Mouse (Mus musculus): ENCODE results near the gene Ptpn11.

Ptpn11 gene

GRCm38 (mm10) chr5:121124208-121125185, 66.7 kb downstream of the Ptpn11 start:
- DNase-seq (ENCODE audit: low spot score): no peak

GRCm38 (mm10) chr5:121123399-121123798, 67.8 kb downstream of the Ptpn11 start:
- DNase-seq (ENCODE audit: low spot score): no peak

- DNase-seq (ENCODE audit: low spot score): no peak
These were observed 68.6 kb downstream of the Ptpn11 start for GRCm38 (mm10) chr5:121122577-121122976.

GRCm38 (mm10) chr5:121122036-121122435, 69.2 kb downstream of the Ptpn11 start:
- DNase-seq (ENCODE audit: low spot score): no peak

GRCm38 (mm10) chr5:121119331-121120034, 71.7 kb downstream of the Ptpn11 start:
- DNase-seq (ENCODE audit: low spot score): no peak

DNA sequence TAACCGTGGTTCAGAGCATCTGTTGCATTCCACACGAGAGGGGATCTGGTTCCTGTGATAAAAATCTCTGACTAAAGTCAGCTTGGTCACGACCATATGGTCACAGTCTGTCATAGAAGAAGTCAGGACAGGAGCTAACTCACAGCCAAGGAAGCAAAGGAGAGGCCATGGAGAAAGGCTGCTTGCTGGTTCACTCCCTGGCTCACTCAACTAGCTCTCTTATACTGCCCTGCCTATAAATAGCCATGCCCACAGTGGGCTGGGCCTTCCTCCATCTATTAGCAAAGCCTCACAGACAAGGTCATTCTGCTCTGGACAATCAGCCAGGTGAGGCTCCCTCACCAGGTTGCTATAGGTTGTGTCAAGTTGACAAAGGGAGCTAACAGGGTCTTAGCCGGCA, 72.9 kb downstream of the Ptpn11 start:
- DNase-seq (ENCODE audit: low spot score): no peak

DNA sequence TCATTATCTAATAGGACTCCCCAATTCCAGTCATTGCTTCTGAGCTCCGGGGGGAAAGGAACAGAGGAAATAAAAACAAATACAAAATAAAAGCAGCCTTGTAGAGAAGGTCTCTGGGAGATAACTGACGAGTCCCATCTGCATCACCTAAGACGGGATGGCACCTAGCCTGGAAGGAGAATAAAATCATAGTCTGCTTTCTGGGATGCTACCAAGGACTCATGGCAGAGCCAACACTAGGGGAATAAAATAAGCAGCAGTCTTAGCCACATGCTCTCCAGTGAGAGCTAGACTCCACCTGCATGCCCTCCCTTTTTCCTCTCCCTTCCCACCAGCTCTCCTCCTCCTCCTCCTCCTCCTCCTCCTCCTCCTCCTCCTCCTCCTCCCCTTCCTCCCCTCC, 74.3 kb downstream of the Ptpn11 start:
- no peak for DNase-seq (ENCODE audit: low spot score)

GRCm38 (mm10) chr5:121115391-121116157, 75.6 kb downstream of the Ptpn11 start:
- peak; percentile 70 for DNase-seq (ENCODE audit: low spot score)

GRCm38 (mm10) chr5:121114151-121114550, 77.0 kb downstream of the Ptpn11 start:
- no peak for DNase-seq (ENCODE audit: low spot score)

DNA sequence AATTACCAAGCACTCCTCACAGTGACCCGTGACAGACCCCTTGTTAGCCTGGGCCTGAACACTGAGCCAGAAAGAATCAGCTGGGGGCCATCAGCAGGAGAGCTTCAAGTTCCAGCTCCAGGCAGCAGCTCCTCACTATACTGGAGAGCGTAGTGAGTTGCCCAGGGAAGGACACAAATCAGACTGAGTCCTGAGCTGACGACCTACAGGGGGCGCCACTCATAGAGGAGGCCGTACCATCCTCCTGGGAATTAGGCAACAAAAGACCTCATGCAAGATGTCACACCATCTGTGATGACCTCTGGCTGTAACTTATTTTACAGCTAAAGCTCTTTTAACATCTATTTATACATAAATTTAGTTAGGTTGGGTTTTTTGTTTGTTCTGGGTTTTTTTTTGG, 78.8 kb downstream of the Ptpn11 start:
- no peak for DNase-seq (ENCODE audit: low spot score)

- no peak for DNase-seq (ENCODE audit: low spot score)
These were observed 79.9 kb downstream of the Ptpn11 start for GRCm38 (mm10) chr5:121111106-121111915.

DNA sequence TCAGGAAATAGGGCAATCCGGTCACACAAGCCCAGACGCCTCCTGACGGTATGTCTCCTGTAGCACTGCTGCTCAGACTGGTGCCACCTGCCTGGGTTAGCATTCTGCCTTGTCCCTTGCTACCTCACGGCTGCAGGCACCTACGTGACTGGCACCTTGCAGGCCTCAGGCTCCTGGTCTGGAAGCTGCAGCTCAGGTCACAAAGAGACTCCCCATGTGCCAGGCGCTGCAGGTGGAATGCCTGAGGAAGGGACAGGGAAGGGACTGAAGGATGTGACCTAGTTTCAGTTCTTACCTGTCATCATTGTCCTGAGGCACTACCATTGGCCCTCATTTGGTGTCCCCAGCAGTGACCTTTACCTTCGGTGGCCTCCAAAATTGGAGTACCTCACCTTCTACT, 82.0 kb downstream of the Ptpn11 start:
- no peak for DNase-seq (ENCODE audit: low spot score)

DNA sequence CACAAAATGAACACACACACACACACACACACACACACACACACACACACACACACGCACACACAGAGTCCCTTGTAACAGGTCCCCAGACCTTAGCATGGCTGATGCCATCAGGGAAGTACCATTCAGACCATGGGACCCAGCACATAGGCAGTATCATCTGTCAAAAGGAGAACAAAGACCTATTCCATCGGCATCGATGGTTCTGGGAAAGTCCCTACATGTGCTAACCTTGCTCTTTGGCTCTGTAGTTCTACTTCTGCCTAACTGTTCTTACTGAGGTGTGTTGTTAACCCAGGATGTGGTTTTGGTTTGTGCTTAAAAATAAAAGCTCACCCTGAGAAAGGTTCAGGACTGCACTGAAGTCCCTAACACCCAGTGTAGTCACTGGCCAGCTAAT, 84.3 kb downstream of the Ptpn11 start:
- no peak for DNase-seq (ENCODE audit: low spot score)

DNA sequence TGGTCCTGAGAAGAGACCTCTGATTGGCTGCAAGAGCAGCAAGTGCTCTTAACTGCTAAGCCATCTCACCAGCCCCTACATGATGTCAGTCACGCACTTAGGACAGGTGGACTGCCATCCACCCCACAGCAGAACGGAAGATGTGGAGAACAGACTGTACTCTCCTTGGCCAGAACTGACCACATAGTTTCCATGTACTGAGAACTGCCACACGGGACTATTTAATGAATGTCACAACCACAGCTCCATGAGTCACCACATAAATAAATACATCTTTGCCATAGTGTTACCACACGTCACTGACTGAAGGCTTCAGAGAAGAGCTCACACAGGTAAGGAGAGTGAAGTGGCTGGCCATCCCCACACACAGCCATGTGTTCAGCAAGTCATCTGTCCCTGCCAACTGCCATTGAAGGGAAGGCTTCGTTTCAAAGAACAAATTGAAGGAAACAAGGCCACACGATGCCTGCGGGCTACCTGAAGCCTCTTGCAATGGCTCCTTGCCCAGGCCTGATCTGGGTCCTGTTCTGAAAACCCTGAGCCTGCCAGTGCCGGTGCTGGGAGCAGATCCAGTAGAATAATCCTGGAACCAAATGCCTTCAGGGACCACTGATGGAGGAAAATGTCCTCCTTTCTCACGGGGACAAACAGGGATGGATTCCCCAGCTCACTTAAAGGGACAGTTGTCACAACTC, 90.2 kb downstream of the Ptpn11 start:
- no peak for DNase-seq (ENCODE audit: low spot score)

DNA sequence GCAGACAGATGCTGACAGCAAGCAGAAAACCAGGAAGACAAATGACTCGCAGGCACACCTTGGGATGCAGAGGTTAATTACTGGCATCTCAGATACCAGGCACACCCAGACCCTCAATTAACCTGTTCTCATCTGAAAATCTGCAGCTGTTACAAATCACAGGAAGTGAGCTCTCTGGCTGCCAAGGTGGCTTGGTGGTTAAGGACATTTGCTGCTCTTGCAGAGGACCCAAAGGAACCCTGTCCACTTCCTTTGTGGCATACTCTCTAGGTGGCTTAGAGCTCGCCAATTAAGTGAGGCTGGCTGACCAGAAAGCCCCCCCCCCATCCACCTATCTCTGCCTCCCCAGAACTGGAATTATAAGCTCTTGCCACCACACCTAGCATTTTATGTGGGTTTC, 91.1 kb downstream of the Ptpn11 start:
- DNase-seq (ENCODE audit: low spot score): no peak

DNA sequence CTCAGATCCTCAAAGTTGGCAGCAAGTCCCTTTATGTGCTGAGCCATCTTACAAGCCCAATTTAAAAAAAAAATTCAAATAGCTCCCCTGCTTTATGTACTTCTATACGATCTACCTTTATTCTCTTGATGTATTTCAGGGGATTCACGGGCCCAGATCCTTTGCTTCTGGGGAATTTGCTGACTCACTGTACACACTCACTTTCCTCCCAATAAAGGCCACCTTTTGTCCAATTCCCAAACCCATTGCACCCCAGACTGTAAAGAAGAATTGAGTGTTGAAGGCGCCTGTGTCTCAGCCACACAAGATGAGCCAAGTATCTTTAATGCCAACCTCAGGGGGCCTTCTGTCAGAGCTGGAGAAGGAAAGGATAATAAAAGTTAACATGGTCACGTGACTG, 93.2 kb downstream of the Ptpn11 start:
- DNase-seq (ENCODE audit: low spot score): no peak

GRCm38 (mm10) chr5:121096744-121097143, 94.5 kb downstream of the Ptpn11 start:
- no peak for DNase-seq (ENCODE audit: low spot score)

DNA sequence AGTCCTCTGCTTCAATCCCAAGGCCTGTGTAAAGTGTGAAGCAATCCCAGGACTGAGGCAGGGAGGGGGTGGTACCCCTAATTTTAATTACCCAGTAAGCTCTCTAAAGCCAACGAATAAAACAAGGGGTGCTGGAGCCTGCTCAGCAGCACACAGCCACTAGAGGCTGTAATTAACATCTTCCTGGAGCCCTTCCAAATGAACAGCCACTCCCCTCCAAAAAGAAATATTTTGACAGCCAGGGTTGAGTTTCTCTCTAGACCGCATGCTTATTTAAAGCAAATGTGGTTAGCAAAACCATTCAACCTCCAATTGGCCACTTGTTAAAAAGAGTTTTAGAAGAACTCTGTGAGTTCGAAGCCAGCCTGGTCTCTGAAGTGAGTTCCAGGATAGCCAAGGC, 97.9 kb downstream of the Ptpn11 start:
- no peak for DNase-seq (ENCODE audit: low spot score)

DNA sequence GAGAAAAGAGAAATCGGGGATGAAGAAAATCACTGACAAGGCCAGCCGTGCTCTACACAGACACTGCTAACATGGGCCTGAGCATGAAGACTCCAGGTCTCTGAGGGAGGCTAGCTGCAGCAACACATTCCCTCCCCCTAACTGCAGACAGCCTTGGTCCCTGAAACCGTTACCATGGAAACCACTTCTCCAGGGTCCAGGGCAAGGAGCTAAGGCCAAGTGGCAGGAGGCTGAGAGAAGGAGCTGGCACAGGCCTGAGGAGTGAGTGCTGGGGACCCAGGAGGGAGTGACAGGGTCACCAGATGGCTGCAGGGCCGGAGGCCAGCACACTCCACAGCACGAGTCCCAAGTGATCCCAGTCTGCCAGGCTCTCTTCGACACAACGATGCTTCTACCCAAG, 101.5 kb downstream of the Ptpn11 start:
- peak; percentile 31 for DNase-seq (ENCODE audit: low spot score)

- DNase-seq (ENCODE audit: low spot score): no peak
These were observed 103.5 kb downstream of the Ptpn11 start for GRCm38 (mm10) chr5:121087733-121088132.

DNA sequence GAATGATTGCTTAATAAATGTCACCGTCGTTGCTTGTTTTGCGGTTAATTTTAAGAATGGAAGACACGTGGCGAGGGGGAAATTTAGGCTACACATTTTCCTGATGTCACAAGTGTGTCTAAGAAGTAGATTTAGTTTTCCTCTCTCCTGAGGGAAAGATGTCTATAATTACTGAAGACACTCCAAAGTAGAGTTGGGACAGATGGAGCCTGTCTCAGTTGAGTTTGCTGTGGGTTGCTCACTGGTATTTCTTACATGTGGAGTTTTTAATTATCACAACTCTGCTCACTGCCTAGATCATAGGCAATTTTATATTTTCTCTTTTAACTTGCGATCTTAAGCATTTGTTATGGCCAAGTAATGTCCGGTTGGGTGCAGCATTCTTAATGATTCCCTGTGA, 108.6 kb downstream of the Ptpn11 start:
- no peak for DNase-seq (ENCODE audit: low spot score)

All from embryo, embryonic 10 days (tissue).